Mouse (Mus musculus): ENCODE measurements around the gene Mrtfb.
A peak's percentile ranks its signal among the peaks of the same experiment; 100 is the strongest.

The Mrtfb gene

DNA sequence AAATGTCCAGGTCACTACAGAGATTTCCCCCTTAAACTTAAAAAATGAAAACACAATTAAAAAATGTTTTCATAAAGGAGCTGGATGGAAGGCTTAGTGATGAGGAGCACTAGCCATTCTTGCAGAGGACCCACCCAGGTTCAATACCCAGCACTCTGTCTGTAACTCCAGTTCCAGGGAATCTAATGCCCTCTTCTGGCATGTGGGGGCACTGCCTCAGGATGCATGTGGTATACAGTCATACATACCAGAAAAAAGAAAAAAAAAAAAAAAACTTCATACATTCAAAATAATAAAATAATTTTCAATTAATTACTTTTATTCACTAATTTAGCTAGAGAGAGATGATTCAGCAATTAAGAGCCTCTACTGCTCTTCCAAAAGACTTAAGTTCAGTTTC lies 95.0 kb downstream of the Mrtfb start:
- DNase-seq (ENCODE audit: low read depth, low spot score) = no peak

GRCm38 (mm10) chr16:13353927-13354326 lies 97.6 kb downstream of the Mrtfb start:
- DNase-seq (ENCODE audit: low read depth, low spot score) = no peak

GRCm38 (mm10) chr16:13354431-13354830 lies 98.2 kb downstream of the Mrtfb start:
- no peak for DNase-seq (ENCODE audit: low read depth, low spot score)

GRCm38 (mm10) chr16:13357806-13358679 lies 101.8 kb downstream of the Mrtfb start:
- DNase-seq (ENCODE audit: low read depth, low spot score) = peak; percentile 49

GRCm38 (mm10) chr16:13358741-13359140 lies 102.5 kb downstream of the Mrtfb start:
- DNase-seq (ENCODE audit: low read depth, low spot score) = no peak

- DNase-seq (ENCODE audit: low read depth, low spot score) = no peak
Observed at GRCm38 (mm10) chr16:13359405-13359858, 103.2 kb downstream of the Mrtfb start.

- DNase-seq (ENCODE audit: low read depth, low spot score) = no peak
Observed at GRCm38 (mm10) chr16:13360208-13360607, 103.9 kb downstream of the Mrtfb start.

DNA sequence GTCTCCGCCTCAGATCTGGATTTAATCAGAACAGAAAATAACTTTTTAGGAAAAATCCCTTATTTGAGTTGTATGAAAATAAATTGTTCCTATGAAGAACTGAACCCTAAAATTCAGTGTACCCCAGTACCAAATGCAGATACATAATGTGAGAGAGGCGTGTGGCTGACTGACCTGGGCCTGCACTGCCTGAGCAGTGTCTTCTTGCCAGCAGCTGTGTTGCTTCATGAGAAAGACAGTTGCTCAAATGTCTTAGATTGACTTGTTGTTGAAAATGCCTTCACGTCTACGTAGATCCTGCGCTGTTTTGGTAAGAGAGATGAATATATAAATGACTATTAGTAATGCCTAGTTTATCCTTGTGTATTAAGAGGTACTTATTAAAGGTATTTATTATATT lies 104.6 kb downstream of the Mrtfb start:
- no peak for DNase-seq (ENCODE audit: low read depth, low spot score)

GRCm38 (mm10) chr16:13363141-13363540 lies 106.9 kb downstream of the Mrtfb start:
- no peak for DNase-seq (ENCODE audit: low read depth, low spot score)

DNA sequence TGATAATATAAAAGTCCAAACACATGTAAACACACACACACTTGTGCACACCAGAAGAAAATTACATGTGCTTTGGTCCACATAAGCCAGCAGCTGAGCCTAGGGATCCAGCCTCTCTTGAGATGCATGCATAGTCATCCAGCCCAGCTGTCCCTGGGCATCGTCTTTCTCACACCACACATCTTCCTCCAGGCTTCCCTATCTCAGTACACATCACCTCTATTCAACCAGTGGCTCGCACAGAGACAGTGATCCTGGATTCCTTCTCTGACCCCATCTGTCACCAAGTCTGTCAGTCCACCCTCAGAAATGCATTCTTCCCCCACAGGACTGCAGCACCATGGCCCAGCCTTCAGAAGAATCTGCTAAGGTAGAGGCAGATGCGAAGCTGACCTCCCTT lies 107.9 kb downstream of the Mrtfb start:
- DNase-seq (ENCODE audit: low read depth, low spot score) = no peak

GRCm38 (mm10) chr16:13366256-13366655 lies 110.0 kb downstream of the Mrtfb start:
- no peak for DNase-seq (ENCODE audit: low read depth, low spot score)

DNA sequence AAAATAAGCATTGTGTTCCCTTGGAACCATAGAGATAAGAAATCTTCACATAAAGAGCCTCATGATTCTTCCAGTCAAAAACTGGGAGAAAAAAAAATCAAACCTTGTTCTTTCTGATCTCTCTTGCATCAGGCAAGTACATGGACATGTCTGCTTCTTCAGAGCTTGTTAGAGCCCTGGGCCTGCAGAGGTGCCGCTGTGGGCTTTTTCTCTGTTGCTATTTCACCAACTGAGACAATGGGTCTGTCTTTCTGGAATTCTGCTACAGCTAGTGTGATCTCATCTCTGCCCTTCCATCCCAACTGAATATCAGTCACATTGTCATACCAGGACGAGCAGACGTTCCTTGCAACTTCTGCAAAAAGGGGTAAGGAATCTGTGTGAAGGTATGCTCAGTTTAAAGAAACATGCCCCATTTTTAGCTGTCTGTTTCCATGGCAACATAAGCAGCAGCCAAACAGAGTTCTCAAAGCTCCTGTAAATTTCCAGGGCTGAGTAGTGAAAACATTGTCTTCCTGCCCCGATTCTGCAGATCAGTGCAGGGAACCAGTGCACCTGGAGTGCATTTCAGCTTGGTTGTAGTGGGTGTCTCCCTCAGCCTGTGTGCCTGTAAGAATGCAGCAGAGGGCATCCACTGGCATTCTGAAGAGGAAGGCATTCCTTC lies 110.7 kb downstream of the Mrtfb start:
- DNase-seq (ENCODE audit: low read depth, low spot score) = peak; percentile 52

DNA sequence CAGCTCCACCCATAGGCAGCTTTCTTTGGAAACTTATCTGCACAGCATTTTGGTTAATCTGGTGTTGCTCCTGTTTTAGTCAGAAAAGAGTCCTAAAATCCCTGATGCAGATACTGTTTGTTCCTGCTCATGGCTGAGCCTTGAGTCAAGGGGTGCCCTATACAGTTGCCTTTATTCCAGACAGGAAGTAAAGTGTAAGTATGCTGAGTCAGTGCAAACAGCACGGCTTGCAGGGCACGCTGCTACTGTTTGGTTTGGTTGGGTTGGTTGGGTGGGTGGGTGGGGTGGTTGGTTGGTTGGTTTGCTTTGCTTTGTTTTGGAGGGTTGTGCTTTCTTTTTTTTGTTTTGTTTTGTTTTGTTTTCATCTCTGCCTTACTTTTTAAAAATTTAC lies 111.2 kb downstream of the Mrtfb start:
- no peak for DNase-seq (ENCODE audit: low read depth, low spot score)

DNA sequence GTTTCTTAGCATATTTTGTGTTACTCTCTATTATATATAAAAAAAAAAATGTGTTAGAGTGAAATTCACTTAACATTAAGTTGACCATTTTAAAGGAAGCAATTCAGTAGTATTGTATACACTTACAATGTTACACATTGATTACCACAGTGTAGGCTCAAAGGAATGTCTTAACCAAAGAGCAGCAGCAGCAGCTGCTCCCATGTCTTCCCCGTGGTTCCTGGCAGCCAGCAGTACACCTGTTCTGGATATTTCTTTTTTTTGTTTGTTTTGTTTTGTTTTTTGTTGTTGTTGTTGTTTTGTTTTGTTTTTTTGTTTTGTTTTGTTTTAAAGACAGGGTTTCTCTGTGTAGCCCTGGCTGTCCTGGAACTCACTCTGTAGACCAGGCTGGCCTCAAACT lies 112.4 kb downstream of the Mrtfb start:
- no peak for DNase-seq (ENCODE audit: low read depth, low spot score)

GRCm38 (mm10) chr16:13371740-13372287 lies 115.5 kb downstream of the Mrtfb start:
- DNase-seq (ENCODE audit: low read depth, low spot score) = no peak

GRCm38 (mm10) chr16:13372899-13373533 lies 116.7 kb downstream of the Mrtfb start:
- DNase-seq (ENCODE audit: low read depth, low spot score) = no peak

- no peak for DNase-seq (ENCODE audit: low read depth, low spot score)
Observed at GRCm38 (mm10) chr16:13376947-13377486, 120.7 kb downstream of the Mrtfb start.

- no peak for DNase-seq (ENCODE audit: low read depth, low spot score)
Observed at GRCm38 (mm10) chr16:13378157-13378556, 121.9 kb downstream of the Mrtfb start.

DNA sequence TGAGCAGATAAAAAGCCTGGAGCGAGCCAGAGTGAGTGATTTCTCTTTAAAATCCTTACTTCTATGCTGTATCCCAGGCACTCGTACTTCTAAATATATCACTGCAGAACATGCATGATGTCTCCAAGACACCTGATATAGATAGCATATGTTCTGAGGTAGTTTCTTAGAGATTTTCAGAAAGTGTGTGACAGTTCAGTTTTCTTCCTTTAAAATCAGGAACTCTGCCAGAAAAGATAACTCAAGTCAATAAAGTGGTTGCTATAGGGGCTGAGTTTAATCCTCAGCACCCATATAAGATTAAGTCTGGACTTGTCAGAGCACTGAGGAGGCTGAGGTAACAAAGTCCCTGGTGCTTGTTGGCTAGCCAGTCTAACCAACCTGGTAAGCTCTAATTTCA lies 123.6 kb downstream of the Mrtfb start:
- no peak for DNase-seq (ENCODE audit: low read depth, low spot score)

GRCm38 (mm10) chr16:13381771-13382170 lies 125.5 kb downstream of the Mrtfb start:
- DNase-seq (ENCODE audit: low read depth, low spot score) = no peak

DNA sequence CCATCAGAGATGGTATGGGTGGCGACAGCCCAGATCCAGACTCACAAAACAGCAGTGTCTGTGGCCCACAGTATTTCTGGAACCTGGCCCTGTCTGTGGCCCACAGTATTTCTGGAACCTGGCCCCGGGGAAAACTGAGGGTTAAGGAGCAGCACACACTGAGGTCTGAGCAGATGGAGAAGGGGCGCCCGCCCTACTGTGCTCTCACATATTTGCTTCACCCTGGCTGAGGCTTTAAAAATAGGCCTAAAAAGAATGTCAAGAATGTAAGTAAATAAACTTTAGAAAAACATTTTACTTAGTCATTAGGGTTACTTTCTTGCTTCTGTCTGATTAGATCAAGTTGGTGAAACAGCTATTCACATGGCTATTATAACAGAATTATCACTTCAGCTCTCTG lies 131.0 kb downstream of the Mrtfb start:
- no peak for DNase-seq (ENCODE audit: low read depth, low spot score)

DNA sequence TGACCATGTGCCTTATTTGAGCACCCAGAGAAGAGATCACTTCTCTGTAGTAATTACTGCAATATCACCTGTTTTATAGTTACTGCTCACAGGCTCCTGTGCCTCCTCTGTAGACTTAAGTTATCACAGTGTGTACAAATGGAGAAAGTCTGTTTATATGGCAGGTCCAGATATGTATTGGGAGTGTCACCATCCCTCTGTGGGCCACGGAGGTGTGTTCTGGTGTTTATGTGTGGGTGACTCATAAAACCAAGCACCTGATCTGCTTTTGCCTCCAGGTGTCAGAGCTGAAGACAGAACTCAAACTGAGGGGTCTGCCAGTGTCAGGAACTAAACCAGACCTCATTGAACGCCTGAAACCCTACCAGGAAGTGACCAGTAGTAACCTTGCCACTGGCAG lies 144.1 kb downstream of the Mrtfb start:
- DNase-seq (ENCODE audit: low read depth, low spot score) = no peak

Data from brain, embryonic 18.5 days (tissue).